In the genomic region with DNA sequence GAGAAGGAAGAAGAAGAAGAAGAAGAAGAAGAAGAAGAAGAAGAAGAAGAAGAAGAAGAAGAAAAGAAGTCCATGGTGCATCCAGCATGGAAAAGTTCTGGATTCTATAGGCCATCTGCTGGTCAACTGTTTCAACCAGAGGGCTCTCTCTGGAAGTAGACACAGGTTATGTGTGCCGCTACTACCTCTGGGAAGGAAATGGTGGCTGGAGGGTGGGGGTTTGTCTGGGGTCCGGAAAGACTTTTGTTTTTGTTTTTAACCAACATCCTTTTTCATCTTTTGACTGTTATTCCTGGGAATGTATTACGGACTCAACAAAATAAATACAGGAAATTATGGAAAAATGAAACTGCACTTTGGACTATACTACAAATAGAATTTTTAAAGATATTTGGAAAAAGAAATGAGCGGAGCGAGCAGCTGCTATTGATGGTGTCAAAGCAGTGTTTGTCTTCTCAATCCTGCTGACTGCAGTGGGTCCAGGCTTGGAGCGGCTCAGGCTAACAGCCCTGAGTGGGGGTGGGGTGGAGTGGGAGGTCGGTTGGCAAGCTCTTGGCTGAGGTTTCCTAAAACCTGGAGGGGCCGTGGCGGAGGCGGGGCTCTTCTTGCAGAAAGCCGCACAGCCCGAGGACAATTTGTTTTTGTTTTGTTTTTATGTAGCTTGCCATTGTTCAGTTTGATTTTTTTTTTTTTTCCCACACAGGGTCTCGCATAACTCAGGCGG, we compare ENCODE assay signal across 8 mouse cellular contexts. TPM values are rescaled to one million over a fixed set of nuclear protein-coding genes. Genes with fewer than 3 reads are reported as not detected.
DNase-seq lines count a peak whose midpoint lies in the region; ATAC-seq and TF ChIP-seq lines count a peak whose summit lies in the region.

No protein-coding gene starts in this region.

- H3K4me2 ChIP-seq in heart, embryonic 12.5 days, result peak overlapping the region; percentile 63
- H3K4me2 ChIP-seq in stomach, embryonic 16.5 days (ENCODE audit: low read depth, low read length), result peak overlapping the region; percentile 69

- no peaks in the 10 kb centered on the region for H3K9me3 ChIP-seq in heart, embryonic 12.5 days (replicated peaks)
- H3K9me3 ChIP-seq in stomach, embryonic 16.5 days (replicated peaks; ENCODE audit: control insufficient read depth, low read length), result no peaks in the 10 kb centered on the region

- H3K27me3 ChIP-seq in heart, embryonic 12.5 days (replicated peaks), result peaks cover 18% of the 10 kb centered on the region
- peaks cover 4% of the 10 kb centered on the region; the same call in 1 of the 2 replicates for H3K27me3 ChIP-seq in stomach, embryonic 16.5 days (ENCODE audit: control insufficient read depth, insufficient read depth, low read length)

- no peaks in the 10 kb centered on the region for H3K36me3 ChIP-seq in heart, embryonic 12.5 days
- H3K36me3 ChIP-seq in stomach, embryonic 16.5 days (ENCODE audit: control insufficient read depth, insufficient read depth, low read length), result no peaks in the 10 kb centered on the region

- peak overlapping the region; percentile 57; the same call in 1 of the 2 replicates for H3K27ac ChIP-seq in heart, embryonic 12.5 days (ENCODE audit: poor library complexity, severe bottlenecking)
- H3K27ac ChIP-seq in layer of hippocampus, adult 2 months, result peak overlapping the region; percentile 63
- H3K27ac ChIP-seq in stomach, embryonic 16.5 days (ENCODE audit: low read length), result peak overlapping the region; percentile 79

- WGBS in heart, embryonic 12.5 days, result 18% methylated on average over 14 of the region's 14 CpGs
- WGBS in stomach, embryonic 16.5 days, result 14% methylated on average over 14 of the region's 14 CpGs

- peak; percentile 20 for TF ChIP-seq CTCF in layer of hippocampus, adult 2 months (conservative IDR thresholded peaks at IDR 0.05)

- peaks cover 47% of the 10 kb centered on the region for H3K4me1 ChIP-seq in heart, embryonic 12.5 days (replicated peaks)
- H3K4me1 ChIP-seq in stomach, embryonic 16.5 days (ENCODE audit: control insufficient read depth, insufficient read depth, low read length), result peaks cover 33% of the 10 kb centered on the region

- ATAC-seq in heart, embryonic 12.5 days (ENCODE audit: insufficient number of reproducible peaks, low FRiP score), result no peak
- ATAC-seq in stomach, embryonic 16.5 days (ENCODE audit: insufficient read depth, low FRiP score), result no peak

- H3K4me3 ChIP-seq in heart, embryonic 12.5 days, result peak overlapping the region; percentile 41
- H3K4me3 ChIP-seq in layer of hippocampus, adult 2 months, result peak overlapping the region; percentile 34
- peak overlapping the region; percentile 32 for H3K4me3 ChIP-seq in stomach, embryonic 16.5 days (replicated peaks; ENCODE audit: low read length)

- DNase-seq in layer of hippocampus, adult 11-12 months (ENCODE audit: low spot score), result peak; percentile 55
- no peak for DNase-seq in layer of hippocampus, adult 9-10 months (ENCODE audit: low spot score)
- peak; percentile 74 for DNase-seq in adipocyte (ENCODE audit: low spot score)
- DNase-seq in layer of hippocampus, adult 2 months (ENCODE audit: low spot score in 2 of 2), result peak; percentile 62 to 66
- DNase-seq in lung, postnatal 10 days, result peak; percentile 82
- DNase-seq in thymus, adult 18-20 months, result no peak

- peak overlapping the region; percentile 52 for H3K9ac ChIP-seq in heart, embryonic 12.5 days
- peak overlapping the region; percentile 66 for H3K9ac ChIP-seq in stomach, embryonic 16.5 days (ENCODE audit: low read length)

RNA-seq across cellular contexts. Expression of a gene that starts 12.8 kb away (rescaled TPM):
- polyA plus RNA-seq in heart, embryonic 12.5 days (2016; fragmentation: Nextera tagmentation; extraction: Ambion mirVana), result 43.2 and 45.3 TPM in 2 replicates
- total RNA-seq in layer of hippocampus, adult 2 months (2021), result 10 to 100 TPM in 1 of 2 experiments, 1 to 10 TPM in 1; 8.2 to 14.5 TPM
- 144 and 167 TPM in 2 replicates for polyA plus RNA-seq in stomach, embryonic 16.5 days (2015; fragmentation: Nextera tagmentation; extraction: Ambion mirVana)

RNA-seq across cellular contexts. Expression of a gene that starts 36.0 kb away (rescaled TPM):
- 0.13 TPM in 1 of 2 replicates, not detected in the other for polyA plus RNA-seq in heart, embryonic 12.5 days (2016; fragmentation: Nextera tagmentation; extraction: Ambion mirVana)
- under 1 TPM in 1 of 2 experiments, not detected in 1; 0.17 TPM for total RNA-seq in layer of hippocampus, adult 2 months (2021)
- 4.0 and 4.1 TPM in 2 replicates for polyA plus RNA-seq in stomach, embryonic 16.5 days (2015; fragmentation: Nextera tagmentation; extraction: Ambion mirVana)

RNA-seq across cellular contexts. Expression of a gene that starts 45.5 kb away (rescaled TPM):
- polyA plus RNA-seq in heart, embryonic 12.5 days (2016; fragmentation: Nextera tagmentation; extraction: Ambion mirVana), result 406 and 412 TPM in 2 replicates
- 100 to 1,000 TPM; 125 to 130 TPM for total RNA-seq in layer of hippocampus, adult 2 months (2021)
- 456 and 477 TPM in 2 replicates for polyA plus RNA-seq in stomach, embryonic 16.5 days (2015; fragmentation: Nextera tagmentation; extraction: Ambion mirVana)

Comparison
In these comparisons a context has a peak if more than half of its experiments do, and no peak if none do; other contexts are left out.
1. DNase-seq: peak in layer of hippocampus, adult 11-12 months (single experiment), adipocyte (single experiment), layer of hippocampus, adult 2 months (2 of 2) and lung, postnatal 10 days (single experiment); none in layer of hippocampus, adult 9-10 months (single experiment) and thymus, adult 18-20 months (0 of 2).
2. Peak in every context shown above with its lines, with median percentiles within 50 percentile points of each other: H3K27ac ChIP-seq and H3K4me3 ChIP-seq.